Mouse (Mus musculus) CH12.LX (cell line): ENCODE results near the gene Ppp1r35. TPM values are rescaled to one million over a fixed set of nuclear protein-coding genes. Genes with fewer than 3 reads are reported as not detected.

Experiments
- DNase-seq: peaks from one replicate; pipeline ENCODE4 v3.0.0-alpha.2; 2013; ENCODE audit errors: extremely low read depth
- H3K27ac ChIP-seq: 2 replicates; pipeline ENCODE4 v1.5.1; 2012; ENCODE audit warnings: low read depth, mild to moderate bottlenecking, control low read depth, moderate library complexity; ENCODE audit not compliant: insufficient read depth
- H3K27me3 ChIP-seq: replicated peaks from 2 replicates; pipeline ENCODE3; 2012; ENCODE audit warnings: inconsistent platforms
- H3K36me3 ChIP-seq, 2 experiments: replicated peaks in 1 of 2; 2 replicates each; pipeline versions ENCODE3 to v1.6.1; 2012; ENCODE audit warnings: inconsistent platforms in 1 of 2, low read length in 1 of 2, mild to moderate bottlenecking in 1 of 2, mixed read lengths in 1 of 2, moderate library complexity in 1 of 2; ENCODE audit not compliant: control insufficient read depth in 1 of 2, insufficient read depth in 1 of 2
- H3K4me1 ChIP-seq, 2 experiments: 2 replicates each; pipeline ENCODE4 v1.6.1; 2012; ENCODE audit warnings: inconsistent platforms in 1 of 2, moderate library complexity in 1 of 2; ENCODE audit not compliant: insufficient read depth in 2 of 2, control insufficient read depth in 1 of 2
- H3K4me2 ChIP-seq: 2 replicates; pipeline ENCODE4 v1.6.1; 2012; ENCODE audit warnings: low read depth, mild to moderate bottlenecking, control low read depth; ENCODE audit not compliant: poor library complexity, insufficient read depth, severe bottlenecking
- H3K4me3 ChIP-seq, 3 experiments: fragments of 150-350 bp in 1 of 3; sonication (generic) in 1 of 3; replicated peaks in 1 of 3; 2 replicates each; pipeline versions ENCODE3 to v1.5.1; 2011 to 2012; ENCODE audit warnings: low read depth in 2 of 3, low read length in 2 of 3, mild to moderate bottlenecking in 2 of 3, moderate library complexity in 2 of 3, control low read depth in 1 of 3, improper control_type of control experiment in 1 of 3, inconsistent platforms in 1 of 3, mixed read lengths in 1 of 3; ENCODE audit not compliant: poor library complexity in 1 of 3
- H3K79me2 ChIP-seq: replicated peaks from 2 replicates; pipeline ENCODE4 v1.6.1; 2012; ENCODE audit warnings: mild to moderate bottlenecking, moderate library complexity; ENCODE audit not compliant: control insufficient read depth, poor library complexity, insufficient read depth, severe bottlenecking; ENCODE audit errors: extremely low read depth
- H3K9ac ChIP-seq: 2 replicates; pipeline ENCODE4 v1.6.1; 2012; ENCODE audit warnings: low read depth, mild to moderate bottlenecking, control low read depth, moderate library complexity; ENCODE audit not compliant: insufficient read depth
- H3K9me3 ChIP-seq: replicated peaks from 2 replicates; pipeline ENCODE3; 2012; ENCODE audit warnings: low read length, inconsistent platforms, mixed read lengths
- BHLHE40 ChIP-seq: IDR thresholded peaks from 2 replicates; pipeline ENCODE4 v1.6.1; 2011; ENCODE audit warnings: mild to moderate bottlenecking, low read depth, low read length, improper control_type of control experiment
- CHD1 ChIP-seq: IDR thresholded peaks from 2 replicates; pipeline ENCODE4 v1.6.1; 2012; ENCODE audit warnings: low read depth, low read length, improper control_type of control experiment, inconsistent platforms
- CHD2 ChIP-seq: IDR thresholded peaks from 2 replicates; pipeline ENCODE4 v1.6.1; 2011; ENCODE audit warnings: low read length, improper control_type of control experiment
- CTCF ChIP-seq, 2 experiments: IDR thresholded peaks in 1 of 2; conservative IDR thresholded peaks in 1 of 2; 2 replicates each; pipeline ENCODE4 v1.5.1; 2011 to 2012; ENCODE audit warnings: low read depth in 2 of 2, low read length in 2 of 2, improper control_type of control experiment in 1 of 2, inconsistent platforms in 1 of 2, mild to moderate bottlenecking in 1 of 2, moderate library complexity in 1 of 2
- ELF1 ChIP-seq: IDR thresholded peaks from 2 replicates; pipeline ENCODE4 v1.6.1; 2014; ENCODE audit warnings: low read depth, mild to moderate bottlenecking, inconsistent platforms, low read length, improper control_type of control experiment
- EP300 ChIP-seq: IDR thresholded peaks from 2 replicates; pipeline ENCODE4 v1.6.1; 2011; ENCODE audit warnings: low read length, improper control_type of control experiment
- ETS1 ChIP-seq: conservative IDR thresholded peaks from 2 replicates; pipeline ENCODE4 v1.6.1; 2012; ENCODE audit warnings: low read depth, mild to moderate bottlenecking, inconsistent platforms, low read length, improper control_type of control experiment, moderate library complexity
- GABPA ChIP-seq: IDR thresholded peaks from 2 replicates; pipeline ENCODE4 v1.6.1; 2012; ENCODE audit warnings: low read depth, low read length, improper control_type of control experiment, inconsistent platforms; ENCODE audit not compliant: insufficient replicate concordance
- HCFC1 ChIP-seq: IDR thresholded peaks from 2 replicates; pipeline ENCODE4 v1.6.1; 2012; ENCODE audit warnings: low read depth, mild to moderate bottlenecking, inconsistent platforms, low read length, improper control_type of control experiment
- IRF4 ChIP-seq: IDR thresholded peaks from 2 replicates; pipeline ENCODE4 v1.6.1; 2014; ENCODE audit warnings: low read depth, mild to moderate bottlenecking, inconsistent platforms, low read length, improper control_type of control experiment
- JUN ChIP-seq: IDR thresholded peaks from 2 replicates; pipeline ENCODE4 v1.6.1; 2011; ENCODE audit warnings: low read depth, mild to moderate bottlenecking, low read length, improper control_type of control experiment, moderate library complexity; ENCODE audit not compliant: insufficient read depth
- JUND ChIP-seq: conservative IDR thresholded peaks from 2 replicates; pipeline ENCODE4 v1.6.1; 2011; ENCODE audit warnings: low read depth, low read length, improper control_type of control experiment
- MAFK ChIP-seq: IDR thresholded peaks from 2 replicates; pipeline ENCODE4 v1.6.1; 2011; ENCODE audit warnings: low read length, improper control_type of control experiment; ENCODE audit not compliant: insufficient replicate concordance
- MAX ChIP-seq: IDR thresholded peaks from 2 replicates; pipeline ENCODE4 v1.6.1; 2011; ENCODE audit warnings: low read length, improper control_type of control experiment
- MEF2A ChIP-seq: IDR thresholded peaks from 2 replicates; pipeline ENCODE4 v1.6.1; 2014; ENCODE audit warnings: low read depth, mild to moderate bottlenecking, inconsistent platforms, low read length, improper control_type of control experiment, borderline replicate concordance
- MXI1 ChIP-seq: IDR thresholded peaks from 2 replicates; pipeline ENCODE4 v1.6.1; 2011; ENCODE audit warnings: mild to moderate bottlenecking, low read depth, low read length, improper control_type of control experiment
- MYC ChIP-seq: IDR thresholded peaks from 2 replicates; pipeline ENCODE4 v1.6.1; 2011; ENCODE audit warnings: low read depth, mild to moderate bottlenecking, improper control_type of control experiment, low read length
- NELFE ChIP-seq: IDR thresholded peaks from 2 replicates; pipeline ENCODE4 v1.6.1; 2011; ENCODE audit warnings: low read depth, low read length, improper control_type of control experiment
- NRF1 ChIP-seq: IDR thresholded peaks from 2 replicates; pipeline ENCODE4 v1.6.1; 2014; ENCODE audit warnings: low read depth, mild to moderate bottlenecking, inconsistent platforms, low read length, improper control_type of control experiment, moderate library complexity
- POLR2A ChIP-seq: IDR thresholded peaks from 2 replicates; pipeline ENCODE4 v1.6.1; 2011; ENCODE audit warnings: low read depth, mild to moderate bottlenecking, improper control_type of control experiment, low read length
- POLR2AphosphoS2 ChIP-seq: IDR thresholded peaks from 2 replicates; pipeline ENCODE4 v1.6.1; 2011; ENCODE audit warnings: low read depth, low read length, improper control_type of control experiment
- RAD21 ChIP-seq: IDR thresholded peaks from 2 replicates; pipeline ENCODE4 v1.6.1; 2011; ENCODE audit warnings: low read depth, mild to moderate bottlenecking, low read length, improper control_type of control experiment, moderate library complexity
- RCOR1 ChIP-seq: conservative IDR thresholded peaks from 2 replicates; pipeline ENCODE4 v1.6.1; 2012; ENCODE audit warnings: low read depth, mild to moderate bottlenecking, inconsistent platforms, low read length, improper control_type of control experiment
- SIN3A ChIP-seq: IDR thresholded peaks from 2 replicates; pipeline ENCODE4 v1.6.1; 2012; ENCODE audit warnings: low read length, improper control_type of control experiment, inconsistent platforms
- SMC3 ChIP-seq: IDR thresholded peaks from 2 replicates; pipeline ENCODE4 v1.6.1; 2011; ENCODE audit warnings: low read depth, low read length, improper control_type of control experiment
- TBP ChIP-seq: conservative IDR thresholded peaks from 2 replicates; pipeline ENCODE4 v1.6.1; 2011; ENCODE audit warnings: low read depth, low read length, improper control_type of control experiment
- TCF12 ChIP-seq: IDR thresholded peaks from 2 replicates; pipeline ENCODE4 v1.6.1; 2014; ENCODE audit warnings: low read depth, mild to moderate bottlenecking, inconsistent platforms, low read length, improper control_type of control experiment
- ZC3H11A ChIP-seq: IDR thresholded peaks from 2 replicates; pipeline ENCODE4 v1.6.1; 2012; ENCODE audit warnings: low read depth, mild to moderate bottlenecking, inconsistent platforms, low read length, improper control_type of control experiment
- ZKSCAN1 ChIP-seq: IDR thresholded peaks from 2 replicates; pipeline ENCODE4 v1.6.1; 2012; ENCODE audit warnings: low read depth, inconsistent platforms, low read length, improper control_type of control experiment, borderline replicate concordance
- ZNF384 ChIP-seq: IDR thresholded peaks from 2 replicates; pipeline ENCODE4 v1.6.1; 2012; ENCODE audit warnings: low read depth, low read length, improper control_type of control experiment, inconsistent platforms
- dilution Hi-C: fragments of 300-500 bp; cut with MboI; formaldehyde crosslinking; loops from 2 replicates; pipeline ENCODE4 v1.14.3; 2020; ENCODE audit warnings: low sequenced_read_pairs; ENCODE audit not compliant: extremely low pct_unique_long_range_greater_than_20kb, extremely low pct_ligation_motif_present
- in situ Hi-C: fragments of 300-500 bp; cut with MboI; formaldehyde crosslinking; loops from 3 replicates; pipeline ENCODE4 v1.14.3; 2019; ENCODE audit warnings: low sequenced_read_pairs, low pct_ligation_motif_present, low pct_unique_long_range_greater_than_20kb, mixed read lengths
- polyA plus RNA-seq: library from polyadenylated mRNA; unstranded; fragments of >175 nt; gene quantifications from 2 replicates; pipeline ENCODE4 v1.2.1, GENCODE M21; 2012; ENCODE audit warnings: low read depth; ENCODE audit not compliant: insufficient read length
- total RNA-seq, 2 experiments: library from RNA; depleted of rRNA; stranded (reverse); fragments of 300-350 nt in 1 of 2; fragments of >200 nt in 1 of 2; gene quantifications; 2 replicates each; pipeline ENCODE4 v1.2.3; 2012 to 2014

Ppp1r35 gene
- total and polyA plus RNA-seq, 3 experiments = 17.3 to 34.6 (median 23.3) TPM

DNA sequence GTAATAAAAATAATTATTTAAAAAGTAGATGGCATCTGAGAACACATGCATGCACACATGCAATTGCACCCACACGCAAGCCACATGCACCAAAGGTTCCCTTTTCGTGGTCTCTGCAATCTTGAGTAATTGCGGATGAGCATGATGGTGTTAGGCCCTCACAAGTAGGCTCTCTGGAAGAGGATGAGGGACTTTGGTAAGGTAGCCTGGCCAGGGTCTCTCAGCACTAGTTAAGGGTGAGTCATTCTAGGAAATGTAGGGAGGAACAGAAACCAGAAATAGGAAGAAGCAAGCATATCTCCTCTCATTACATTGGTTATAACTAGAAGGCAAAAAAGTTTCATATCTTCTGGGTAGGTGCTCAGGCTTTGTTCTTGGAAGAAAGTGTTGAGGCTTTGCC, 46.4 kb downstream of the Ppp1r35 start:
- Histone ChIP-seq H3K27ac (peak overlapping the region; percentile 75), H3K9me3 (no peaks in the 10 kb centered on the region), H3K4me1 (peaks cover 28 to 75% of the 10 kb centered on the region in 2 experiments), H3K9ac (no peak overlapping the region), H3K79me2 (no peaks in the 10 kb centered on the region), H3K4me2 (peak overlapping the region; percentile 57), H3K36me3 (no peaks in the 10 kb centered on the region), H3K27me3 (no peaks in the 10 kb centered on the region), H3K4me3 (no peak overlapping the region)
- TF ChIP-seq HCFC1 = no peak
- peak; percentile 83 for TF ChIP-seq MEF2A
- peak; percentile 100 for TF ChIP-seq JUND
- no peak for TF ChIP-seq POLR2AphosphoS2
- TF ChIP-seq ETS1 = peak; percentile 34; the same call in 1 of the 2 replicates
- TF ChIP-seq TBP = peak; percentile 76
- no peak for TF ChIP-seq GABPA
- no peak for TF ChIP-seq NRF1
- peak; percentile 100 for TF ChIP-seq EP300
- TF ChIP-seq ELF1 = peak; percentile 45; the same call in 1 of the 2 replicates
- peak; percentile 47; the same call in 1 of the 2 replicates for TF ChIP-seq MYC
- TF ChIP-seq SIN3A = peak; percentile 50; the same call in 1 of the 2 replicates
- peak; percentile 98 for TF ChIP-seq JUN
- peak; percentile 99 for TF ChIP-seq RCOR1
- TF ChIP-seq BHLHE40 = 0 out of 2 replicates have a peak, but pooled peaks have one; percentile 60
- peak; percentile 100 for TF ChIP-seq IRF4
- TF ChIP-seq SMC3 = no peak
- TF ChIP-seq TCF12 = peak; percentile 73; the same call in 1 of the 2 replicates
- TF ChIP-seq MAFK = peak; percentile 35; the same call in 1 of the 2 replicates
- TF ChIP-seq CHD2 = peak; percentile 76; the same call in 1 of the 2 replicates
- in situ Hi-C loops = no loop called here
- dilution Hi-C loops = no loop called here
- DNase-seq = peak; percentile 85

DNA sequence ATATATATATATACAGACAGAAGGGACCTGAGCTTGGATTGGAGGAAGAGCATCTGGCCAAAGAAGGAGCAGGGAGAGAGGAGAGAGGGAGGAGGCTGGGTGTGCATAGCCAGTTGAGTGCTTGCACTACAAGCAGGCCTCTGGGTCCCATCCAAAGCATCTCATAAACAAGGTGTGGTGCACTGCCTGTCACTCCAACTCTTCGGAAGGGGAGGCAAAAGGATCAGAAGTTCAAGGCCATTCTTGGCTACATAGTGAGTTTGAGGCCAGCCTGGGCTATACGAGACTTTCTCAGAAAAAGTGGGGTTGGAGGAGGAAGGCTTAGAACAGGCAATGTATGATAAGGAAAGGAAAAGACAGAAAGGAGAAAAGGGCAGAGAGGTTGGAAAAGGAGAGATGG, 47.3 kb downstream of the Ppp1r35 start:
- Histone ChIP-seq H3K4me2 (peak overlapping the region; percentile 26), H3K79me2 (no peaks in the 10 kb centered on the region), H3K9me3 (no peaks in the 10 kb centered on the region), H3K4me3 (peak overlapping the region in 1 of 3 experiments; percentile 21), H3K9ac (no peak overlapping the region; the same call in 1 of the 2 replicates), H3K27me3 (no peaks in the 10 kb centered on the region), H3K27ac (peak overlapping the region; percentile 84), H3K4me1 (peaks cover 30 to 84% of the 10 kb centered on the region in 2 experiments), H3K36me3 (no peaks in the 10 kb centered on the region)
- TF ChIP-seq MAX (no peak), CHD1 (no peak), JUND (no peak), ZNF384 (no peak), CTCF (conservative IDR thresholded peaks at IDR 0.05 in 1 of 2, IDR thresholded peaks at IDR 0.05 in 1 of 2; ENCODE audit: low read depth in 2 of 2, low read length in 2 of 2) (no peak), BHLHE40 (no peak), NELFE (no peak), ZKSCAN1 (no peak), MXI1 (no peak), POLR2A (no peak), RCOR1 (no peak), ZC3H11A (no peak), POLR2AphosphoS2 (no peak), TBP (no peak), JUN (no peak), ELF1 (no peak), RAD21 (no peak), SIN3A (no peak), TCF12 (no peak)
- in situ Hi-C loops = no loop called here
- dilution Hi-C loops = no loop called here
- DNase-seq = no peak
